Mouse (Mus musculus): ENCODE measurements around the gene Leng9. TPM values are rescaled to one million over a fixed set of nuclear protein-coding genes. Genes with fewer than 3 reads are reported as not detected.
A peak's percentile ranks its signal among the peaks of the same experiment; 100 is the strongest.
"Not testable (repeated sequence)": the region's sequence is repeated elsewhere in the genome, so short reads cannot be mapped to it uniquely, and the experiment has no call there.

Gene Leng9
- 1 to 10 TPM; 6.3 to 9.5 (median 7.2) TPM for polyA plus RNA-seq (2017; shearing (Covaris generic))

DNA sequence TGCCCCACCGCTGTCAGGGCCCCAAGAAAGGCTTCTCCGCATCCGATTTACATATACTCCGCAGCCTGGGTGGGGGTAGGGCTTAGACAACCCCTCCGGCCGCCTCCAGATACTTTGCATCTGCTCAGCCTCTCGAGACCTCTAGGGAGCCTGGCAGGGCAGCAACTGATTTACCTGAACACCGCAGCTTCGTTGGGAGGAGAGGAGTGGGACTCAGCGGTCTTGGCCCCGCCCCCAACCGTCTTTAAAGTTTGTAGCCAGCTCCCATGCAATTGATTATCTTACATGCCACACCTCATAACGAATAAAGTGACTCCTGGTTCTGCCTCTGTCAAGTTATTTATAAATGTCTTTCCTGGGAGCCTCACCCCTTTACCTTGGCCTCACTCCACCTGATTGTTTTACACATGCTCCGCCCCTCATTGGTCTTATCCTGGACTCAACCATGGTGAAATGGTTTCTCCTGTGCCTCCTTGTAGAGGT is at the start of gene Leng9:
Gene Leng9, minus strand, starts transcription at position 316 of the 483 bp plus-strand sequence.
- peak; percentile 17 for ATAC-seq

DNA sequence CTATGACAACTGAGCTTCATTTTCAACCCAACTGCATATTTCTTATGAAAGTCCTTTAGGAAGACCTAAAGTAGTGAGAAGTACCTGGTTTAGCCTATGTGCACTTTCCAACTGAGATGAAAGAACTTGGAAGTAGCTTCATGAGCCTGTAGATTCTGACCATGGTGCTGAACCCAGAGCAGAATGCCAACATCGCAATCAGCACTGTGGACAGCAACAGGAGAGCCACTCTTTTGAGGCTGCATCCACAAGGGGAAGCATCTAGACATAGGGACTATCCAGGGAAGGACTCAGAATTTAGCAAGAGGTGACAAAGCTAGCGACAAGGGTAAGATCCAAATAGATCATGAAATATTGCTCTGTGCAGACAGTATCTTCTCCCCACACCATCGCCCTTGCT is 28.3 kb upstream of the Leng9 start:
- ATAC-seq: no peak

DNA sequence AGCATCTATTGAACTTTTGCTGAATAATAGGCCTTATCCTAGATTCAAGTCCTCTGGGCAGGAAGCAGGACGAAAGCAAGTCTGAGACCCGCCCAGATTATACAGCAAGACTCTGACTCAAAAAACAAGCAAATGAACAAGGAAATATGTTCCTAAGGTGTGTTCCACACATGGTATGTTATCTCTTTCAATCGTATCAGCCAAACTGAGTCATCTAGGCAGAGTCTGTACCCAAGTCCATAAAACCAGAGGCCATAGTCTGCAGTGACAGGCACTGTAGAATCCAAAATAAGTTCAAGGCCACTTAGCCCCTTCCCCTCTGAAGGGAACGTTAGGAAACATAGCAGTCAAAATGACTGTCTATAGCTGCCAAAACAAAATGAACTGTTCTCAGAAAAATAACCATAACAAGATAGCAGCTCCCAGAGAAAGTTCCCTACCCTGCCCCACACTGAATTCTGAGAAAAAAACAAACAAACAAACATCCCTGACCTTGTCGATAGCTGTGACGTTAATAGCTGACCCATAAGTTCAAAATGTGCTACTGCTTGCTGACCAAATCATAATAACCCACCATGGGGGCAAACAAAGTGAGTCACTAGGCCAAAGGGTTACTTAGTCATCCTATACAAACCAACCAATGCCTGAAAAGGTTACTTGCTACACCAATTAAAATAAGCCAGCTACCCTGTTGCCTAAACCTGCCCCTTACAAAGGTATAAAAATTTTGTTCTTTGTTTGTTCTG is 20.2 kb upstream of the Leng9 start:
- no peak for ATAC-seq

DNA sequence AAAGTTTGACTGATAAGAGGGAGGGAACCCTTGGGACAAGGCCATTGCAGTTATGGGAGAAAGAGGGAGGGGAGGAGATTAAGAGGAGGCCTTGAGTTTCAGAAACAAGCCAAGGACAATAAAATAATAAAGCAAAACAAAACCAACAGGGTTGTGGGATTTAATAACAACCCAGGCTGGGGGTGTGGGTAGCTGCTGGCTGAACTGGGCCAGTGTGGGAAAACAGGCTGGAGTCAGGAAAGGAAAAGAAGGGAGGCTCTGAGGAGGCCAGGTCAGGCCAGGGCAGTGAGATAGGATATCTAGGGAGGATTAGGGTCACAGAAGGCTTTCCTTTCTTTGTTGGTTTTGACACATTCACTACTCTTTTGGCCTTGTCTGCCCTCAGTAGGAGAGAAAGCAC is 16.9 kb upstream of the Leng9 start:
- ATAC-seq: no peak

DNA sequence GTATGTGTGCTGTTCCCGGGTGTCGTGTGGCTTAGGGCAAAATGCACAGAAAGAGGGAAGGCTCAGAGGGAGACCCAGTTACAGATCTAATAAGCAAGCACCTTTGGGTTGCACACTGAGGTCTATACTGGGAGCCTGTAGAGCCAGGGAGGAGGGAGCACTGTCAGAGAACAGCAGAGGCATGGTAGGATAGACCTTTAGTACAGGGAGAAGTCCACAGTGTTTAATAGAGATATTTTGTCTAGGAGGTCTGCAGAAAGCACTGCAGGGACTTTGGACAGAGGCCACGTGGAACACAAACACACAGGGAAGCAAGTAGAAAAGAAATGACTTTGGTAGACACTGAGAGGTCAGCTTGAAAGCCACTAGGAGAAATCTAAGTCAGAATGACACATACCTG is 15.1 kb upstream of the Leng9 start:
- no peak for ATAC-seq

DNA sequence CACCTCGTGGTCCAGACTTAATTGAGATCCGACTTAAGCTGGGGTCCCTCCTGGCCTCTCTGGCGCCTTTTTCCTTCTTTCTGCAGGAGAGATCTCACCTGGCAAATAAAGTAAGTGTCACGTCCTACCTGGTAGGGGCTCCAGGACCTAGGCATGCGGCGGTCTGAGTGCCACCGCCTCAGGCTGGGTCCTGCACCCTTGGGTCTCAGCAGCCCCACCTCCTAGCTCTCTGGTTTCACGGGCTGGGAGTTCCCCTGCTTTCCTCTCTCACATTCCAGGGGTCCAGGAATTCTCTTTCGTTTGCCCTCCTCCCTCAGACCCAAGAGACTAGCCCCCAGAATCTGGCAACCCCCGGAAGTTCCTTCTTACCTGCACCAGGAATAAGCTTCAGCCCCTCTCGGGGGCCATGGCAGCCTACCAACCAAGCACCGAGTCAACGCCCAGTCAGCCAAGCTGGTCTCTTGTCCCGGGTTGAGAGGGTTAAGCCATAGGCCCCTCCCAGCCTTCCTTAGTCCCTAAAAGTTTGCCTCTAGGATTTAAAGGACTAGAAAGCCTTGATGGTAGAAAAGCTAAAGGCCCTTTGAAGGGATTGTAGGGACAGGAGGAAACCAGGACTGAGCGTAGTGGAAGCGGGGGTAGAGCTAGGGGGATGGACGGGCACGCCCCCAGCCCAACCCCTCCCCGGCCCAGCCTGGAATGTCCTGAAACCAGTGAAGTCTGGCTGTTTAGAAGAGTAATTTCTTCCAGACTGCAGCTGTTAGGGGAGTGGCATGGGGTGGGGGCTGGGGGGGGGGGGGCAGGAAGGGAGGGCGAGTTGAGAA is 14.1 kb upstream of the Leng9 start, which contains the start of gene Cdc42ep5:
Gene Cdc42ep5, minus strand, starts transcription at position 771 of the 821 bp plus-strand sequence.
- ATAC-seq: no peak

DNA sequence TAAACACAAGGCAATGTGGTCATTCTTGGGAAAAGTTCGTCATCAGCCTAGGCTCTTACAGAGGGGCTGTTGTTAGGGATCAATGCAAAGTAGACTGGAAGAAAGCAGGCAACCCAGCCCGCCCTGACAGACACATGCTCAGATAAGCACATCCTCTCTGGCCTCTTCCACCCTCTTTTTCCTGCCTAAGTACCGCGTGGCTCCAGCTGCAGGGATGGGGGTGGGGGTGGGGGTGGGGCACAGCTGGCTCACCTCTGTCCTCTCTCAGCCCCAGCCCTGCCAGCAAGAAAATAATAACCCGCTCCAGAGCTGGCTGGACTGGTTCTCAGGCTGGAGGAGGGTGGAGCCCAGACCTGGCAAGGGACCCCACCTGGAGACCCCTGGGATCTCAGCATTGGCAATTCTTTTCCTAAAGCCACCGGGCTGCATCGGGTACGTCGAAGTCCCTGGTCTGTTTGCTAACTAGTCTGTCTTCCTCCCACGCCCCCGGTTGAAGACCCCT is 13.4 kb upstream of the Leng9 start:
- no peak for ATAC-seq

DNA sequence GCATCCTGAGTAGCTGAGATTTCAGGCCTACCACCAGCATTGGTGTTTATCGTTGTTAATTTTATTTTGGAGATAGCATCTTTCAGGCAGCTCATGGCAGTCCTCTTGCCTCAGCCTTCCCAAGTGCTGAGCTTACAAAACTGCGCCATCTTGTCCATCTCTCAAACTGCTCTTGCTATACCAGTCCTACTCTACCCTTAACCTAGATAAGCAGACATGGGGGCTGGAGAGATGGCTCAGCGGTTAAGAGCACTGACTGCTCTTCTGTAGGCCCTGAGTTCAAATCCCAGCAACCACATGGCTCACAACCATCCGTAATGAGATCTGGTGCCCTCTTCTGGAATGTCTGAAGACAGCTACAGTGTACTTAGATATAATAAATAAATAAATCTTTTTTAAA is 11.4 kb upstream of the Leng9 start:
- not testable (repeated sequence) for ATAC-seq

DNA sequence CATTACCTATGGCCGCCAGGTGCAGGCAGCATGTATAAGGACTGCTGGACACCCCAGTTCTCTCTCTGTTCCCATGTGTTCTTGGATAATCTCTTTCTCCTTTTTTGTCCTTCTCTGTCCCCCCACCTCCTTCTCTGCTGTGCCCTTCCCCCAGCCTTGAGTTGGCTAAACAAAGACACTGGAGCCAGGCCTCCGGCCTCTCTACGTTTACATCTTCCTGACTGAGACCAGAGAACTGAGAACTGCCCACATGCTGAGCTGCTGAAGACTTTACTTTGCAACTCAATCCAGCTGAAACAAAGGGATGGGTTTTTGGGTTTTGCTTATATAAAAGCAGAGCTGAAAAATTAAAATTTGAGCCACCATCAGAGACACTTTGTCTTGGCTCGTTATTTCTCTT is 4.8 kb upstream of the Leng9 start:
- ATAC-seq: no peak

DNA sequence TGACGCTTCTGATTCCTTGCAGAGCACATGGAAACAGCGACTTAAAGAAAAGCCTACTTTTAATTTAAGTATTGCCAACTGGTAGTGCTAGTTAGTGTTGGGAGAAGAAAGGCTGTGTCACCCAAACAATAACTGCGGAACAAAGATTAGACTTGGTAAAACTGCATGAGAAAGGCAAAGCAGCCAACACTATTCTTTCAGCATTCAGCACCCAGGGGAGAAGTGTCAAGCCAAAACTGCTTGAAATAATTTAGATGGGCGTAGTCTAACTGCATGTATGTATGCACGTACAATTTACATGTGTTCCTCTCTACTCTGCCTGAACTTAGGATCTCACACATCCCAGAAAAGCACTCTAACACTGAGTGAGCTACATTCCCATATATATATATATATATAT is 4.2 kb upstream of the Leng9 start:
- no peak for ATAC-seq

DNA sequence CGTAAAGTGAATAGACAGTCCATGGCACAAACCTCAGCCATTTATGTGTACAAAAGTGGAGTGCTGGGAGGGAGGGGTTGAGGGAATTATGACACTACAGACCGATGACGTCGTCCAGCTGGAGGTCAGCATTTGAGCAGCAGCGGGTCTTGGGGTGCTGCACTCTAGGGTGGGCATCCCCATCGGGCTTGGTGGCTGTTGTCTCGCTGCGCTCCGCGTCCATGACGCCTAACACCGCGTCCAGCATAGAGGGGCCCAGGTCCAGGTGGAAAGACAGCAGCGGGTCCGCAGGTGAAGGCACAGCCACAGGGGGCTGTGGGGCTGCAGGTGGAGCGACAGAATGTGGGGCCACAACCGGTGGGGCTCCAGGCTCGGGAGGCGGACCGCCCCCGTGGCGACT is 1.1 kb upstream of the Leng9 start:
- ATAC-seq: no peak

DNA sequence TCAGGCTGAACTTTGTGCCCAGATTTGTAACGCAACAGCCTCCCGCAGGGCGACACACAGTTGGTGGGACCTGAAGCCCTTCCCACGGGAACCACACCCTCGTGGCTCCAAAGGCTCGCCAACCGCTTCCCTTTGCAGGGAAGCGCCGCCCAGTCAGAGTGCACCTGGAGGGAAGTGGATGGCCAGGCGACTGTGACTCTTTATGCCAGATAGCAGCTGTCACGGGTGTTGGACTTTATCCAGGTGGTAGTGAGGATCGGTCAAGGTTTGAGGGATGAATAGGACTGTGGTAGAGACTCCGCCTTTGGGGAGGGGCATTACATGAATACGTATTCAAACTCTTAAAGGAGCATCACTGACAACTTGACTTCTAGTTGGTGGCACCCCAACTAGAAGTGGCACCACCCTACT is 642 bp upstream of the Leng9 start:
- ATAC-seq: peak; percentile 6

DNA sequence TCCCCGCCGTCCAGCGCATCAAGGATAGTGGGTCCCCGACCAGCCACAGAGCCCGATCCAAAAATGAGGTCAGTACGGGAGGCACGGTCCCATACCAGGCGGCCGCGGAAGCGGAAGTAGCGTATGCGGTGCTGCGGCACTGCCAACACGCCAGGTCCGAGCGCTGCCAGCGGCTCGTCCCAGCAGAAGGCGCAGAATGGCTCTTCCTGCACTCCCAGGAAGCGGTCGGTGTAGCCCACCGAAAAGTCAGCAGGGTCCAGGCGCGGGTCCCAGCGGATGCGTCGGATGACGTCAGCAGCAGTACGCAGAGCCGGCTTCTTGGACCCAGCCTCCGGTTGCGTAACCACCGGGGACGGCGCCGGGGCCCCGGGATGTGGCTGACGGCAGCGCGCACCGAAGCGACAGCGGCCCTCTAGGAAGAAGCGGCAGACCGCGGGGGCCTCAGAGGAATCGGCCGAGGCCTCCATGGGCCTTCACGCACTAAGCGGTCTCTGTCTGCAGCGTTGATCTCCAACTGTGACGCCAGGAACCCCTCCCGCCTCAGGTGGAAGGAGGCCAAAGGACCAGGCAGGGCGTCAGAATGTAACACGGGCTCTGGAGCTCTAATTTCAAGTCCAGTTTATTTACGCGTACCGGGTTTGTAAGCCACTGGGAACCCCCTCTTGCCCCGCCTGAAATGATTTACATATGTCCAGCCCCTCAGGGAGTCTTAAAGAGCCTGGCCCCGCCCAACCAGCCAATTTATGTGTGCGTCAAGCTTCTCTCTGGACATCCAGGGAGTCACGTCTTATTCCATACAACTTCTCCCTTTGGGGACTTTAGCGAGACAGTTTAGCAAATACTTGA is 742 bp downstream of the Leng9 start:
- ATAC-seq: peak; percentile 68

DNA sequence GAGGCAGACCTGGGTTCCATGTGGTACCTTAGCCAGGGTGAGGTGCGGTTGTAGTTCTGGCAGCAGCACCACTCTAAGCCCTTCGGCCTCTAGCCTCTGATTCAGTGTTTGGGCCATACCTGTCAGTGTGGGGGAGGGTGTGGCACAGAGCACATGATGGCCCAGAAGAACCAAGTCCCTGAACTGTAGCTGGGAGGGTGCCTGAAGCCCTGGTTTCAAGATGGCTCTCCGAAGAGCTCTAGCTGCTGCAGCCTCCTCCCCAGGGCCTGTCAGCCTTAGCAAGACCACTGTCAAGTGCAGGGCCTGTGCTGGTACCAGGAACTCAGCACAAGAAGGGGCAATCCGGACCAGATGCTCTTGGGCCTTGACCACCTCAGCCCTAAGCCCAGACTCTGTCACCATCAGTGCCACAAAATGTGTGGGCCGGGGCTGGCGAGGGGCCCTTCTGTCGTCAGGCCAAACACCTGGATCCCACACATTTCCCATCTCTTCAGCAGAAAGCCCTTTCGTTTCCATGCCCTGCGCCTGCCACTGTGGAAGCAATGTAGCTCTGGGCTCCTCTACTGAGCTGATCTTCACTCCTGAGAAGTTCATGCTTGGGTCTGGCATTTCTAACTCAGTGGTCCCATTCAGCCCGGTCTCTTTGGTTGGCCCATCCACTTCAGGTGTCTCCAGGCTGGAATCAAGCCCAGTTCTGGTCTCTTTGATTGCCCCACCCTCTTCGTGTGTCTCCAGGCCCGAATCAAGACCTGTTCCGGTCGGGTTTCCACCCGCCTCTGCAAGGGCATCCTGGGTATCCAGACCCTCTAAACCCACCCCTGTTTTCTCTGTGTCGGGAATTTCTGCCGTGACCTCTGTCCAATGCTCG is 1.6 kb downstream of the Leng9 start:
- peak; percentile 30 for ATAC-seq

DNA sequence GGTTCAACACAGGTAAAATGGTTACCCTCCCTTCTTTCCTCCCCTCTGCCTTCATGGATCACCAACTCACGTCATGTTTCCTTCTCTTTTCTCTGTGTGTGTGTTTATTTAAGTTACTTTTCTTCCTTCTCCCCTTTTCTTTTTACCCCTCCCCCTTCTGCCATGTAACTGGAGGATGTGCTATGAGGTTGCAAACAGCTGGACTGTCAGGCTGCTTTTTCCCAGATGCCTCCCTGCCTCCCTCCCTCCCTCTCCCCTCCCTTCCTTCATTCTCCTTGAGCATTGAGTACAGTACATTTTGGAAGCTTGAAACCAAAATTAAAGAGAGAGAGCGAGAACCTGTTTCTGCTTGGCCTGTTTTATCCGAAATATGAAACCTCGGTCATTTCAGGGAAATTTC is 2.3 kb downstream of the Leng9 start:
- no peak for ATAC-seq

DNA sequence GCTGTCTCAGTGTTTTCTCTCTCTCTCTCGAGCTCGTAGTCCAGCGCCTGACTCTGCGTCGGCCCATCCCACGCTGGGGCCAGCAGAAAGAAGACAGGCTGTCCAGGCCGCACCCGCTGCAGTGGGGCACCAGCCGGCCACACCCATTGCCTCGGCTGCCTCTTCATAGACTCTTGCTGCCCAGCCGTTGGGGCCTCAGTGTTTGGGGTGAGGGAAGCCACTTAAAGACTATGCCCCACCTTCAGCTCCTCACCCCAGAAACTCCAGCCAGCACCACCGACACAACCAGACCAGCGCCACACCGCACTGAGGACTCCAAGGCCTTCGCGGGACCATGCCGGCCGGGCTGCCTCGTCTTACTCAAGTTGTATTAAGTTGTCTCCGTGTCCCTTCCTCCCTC is 2.8 kb downstream of the Leng9 start:
- ATAC-seq: no peak

DNA sequence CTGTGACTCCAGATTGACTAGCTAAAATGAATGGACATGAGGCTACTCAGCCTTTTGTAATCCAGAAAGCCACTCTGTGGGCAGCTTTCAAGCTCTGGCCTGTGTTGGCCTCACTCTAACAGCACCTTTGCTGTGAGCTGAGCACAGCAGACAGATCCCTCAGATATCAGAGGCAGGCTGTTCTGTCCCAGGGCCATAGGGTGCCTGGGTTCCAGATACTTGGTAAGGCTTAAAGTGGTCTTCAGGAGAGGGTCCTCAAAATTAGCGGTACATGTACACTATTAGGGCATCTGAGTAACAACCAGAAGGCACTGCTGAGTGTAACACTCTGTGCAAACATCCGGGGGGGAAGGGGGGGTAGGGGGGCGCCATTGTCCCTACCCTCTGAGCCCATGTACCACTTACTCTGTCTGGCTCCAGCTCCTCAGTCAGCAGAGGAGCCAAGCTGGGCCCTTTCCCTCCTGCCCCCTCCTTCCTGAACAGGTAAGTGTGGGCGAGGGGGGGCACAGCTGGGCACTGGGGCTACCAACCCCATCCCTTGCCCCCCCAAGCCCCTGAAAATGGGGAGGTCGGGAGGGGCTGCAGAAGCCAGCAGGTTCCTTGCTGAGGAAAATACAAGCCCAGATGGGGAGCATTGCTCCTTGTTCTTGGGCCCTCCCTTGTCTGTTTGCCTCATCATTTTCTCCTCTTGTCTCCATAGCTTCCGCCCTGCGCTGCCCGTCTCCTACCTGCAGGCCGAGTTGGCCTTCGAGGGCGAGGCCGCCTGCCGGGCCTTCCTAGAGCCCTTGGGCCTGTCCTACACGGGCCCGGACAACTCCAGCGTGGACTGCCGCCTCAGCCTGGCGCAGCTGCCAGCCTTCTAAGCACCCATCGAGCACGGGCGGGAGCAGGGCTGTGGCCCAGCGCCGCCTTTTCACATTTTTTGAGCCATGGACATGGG is 3.7 kb downstream of the Leng9 start:
- no peak for ATAC-seq

DNA sequence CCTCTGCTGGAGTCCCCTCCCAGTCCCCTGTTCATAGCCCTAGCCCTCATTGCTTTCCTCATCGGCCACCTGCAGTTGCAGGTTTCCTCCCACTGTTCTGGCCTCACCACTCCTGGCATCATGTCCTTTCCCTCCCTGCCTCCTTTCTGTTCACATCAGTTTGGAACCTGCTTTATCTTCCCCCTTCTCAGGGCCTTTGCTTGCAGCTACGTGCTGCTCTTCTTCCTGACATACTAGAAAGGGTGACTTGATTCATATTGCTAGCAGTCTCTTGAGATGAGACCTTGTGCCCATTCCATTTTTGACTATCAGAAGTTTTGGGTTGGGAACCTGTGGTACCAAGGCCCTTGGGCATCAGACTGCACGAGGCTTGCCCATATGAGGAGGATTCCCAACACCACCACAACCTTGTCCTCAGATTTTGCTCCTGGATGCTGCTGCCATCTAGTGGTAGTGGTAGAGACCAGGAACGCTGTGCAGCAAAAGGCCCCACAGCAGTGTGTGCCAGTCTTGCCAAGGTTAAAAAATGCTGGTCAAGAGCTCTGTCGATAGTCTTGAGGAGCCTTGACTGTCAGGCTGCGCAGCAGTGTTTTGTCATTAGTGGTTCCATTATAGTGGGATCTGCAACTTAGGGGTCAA is 4.5 kb downstream of the Leng9 start:
- ATAC-seq: no peak

DNA sequence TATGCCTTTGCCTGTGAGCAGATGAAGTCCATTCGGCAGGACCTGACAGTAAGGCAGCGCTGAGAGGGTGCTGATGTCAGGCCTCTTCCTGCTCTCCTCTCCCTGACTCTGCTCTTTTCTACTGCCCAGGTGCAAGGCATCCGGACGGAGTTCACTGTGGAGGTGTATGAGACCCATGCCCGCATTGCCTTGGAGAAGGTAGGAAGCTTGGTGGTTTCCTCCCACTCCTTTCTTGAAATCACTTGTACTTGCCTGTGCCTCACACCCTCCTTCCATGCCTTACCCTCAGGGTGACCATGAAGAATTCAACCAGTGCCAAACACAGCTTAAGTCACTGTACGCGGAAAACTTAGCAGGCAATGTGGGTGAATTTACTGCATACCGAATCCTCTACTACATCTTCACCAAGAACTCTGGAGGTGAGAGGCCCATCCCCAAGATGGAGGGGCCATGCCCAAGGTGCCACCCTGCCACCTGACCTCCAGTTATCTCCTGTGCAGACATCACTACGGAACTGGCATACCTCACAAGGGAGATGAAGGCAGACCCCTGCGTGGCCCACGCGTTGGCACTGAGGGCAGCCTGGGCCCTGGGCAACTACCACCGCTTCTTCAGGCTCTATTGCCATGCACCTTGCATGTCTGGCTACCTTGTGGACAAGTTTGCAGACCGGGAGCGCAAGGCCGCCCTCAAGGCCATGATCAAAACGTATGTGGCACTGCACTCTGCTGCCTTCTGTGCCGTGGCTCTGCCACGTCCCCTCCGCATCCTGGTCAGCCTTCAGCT is 5.2 kb downstream of the Leng9 start:
- ATAC-seq: no peak
